Comparison of ENCODE assay signal across 24 mouse cellular contexts in the genomic region with DNA sequence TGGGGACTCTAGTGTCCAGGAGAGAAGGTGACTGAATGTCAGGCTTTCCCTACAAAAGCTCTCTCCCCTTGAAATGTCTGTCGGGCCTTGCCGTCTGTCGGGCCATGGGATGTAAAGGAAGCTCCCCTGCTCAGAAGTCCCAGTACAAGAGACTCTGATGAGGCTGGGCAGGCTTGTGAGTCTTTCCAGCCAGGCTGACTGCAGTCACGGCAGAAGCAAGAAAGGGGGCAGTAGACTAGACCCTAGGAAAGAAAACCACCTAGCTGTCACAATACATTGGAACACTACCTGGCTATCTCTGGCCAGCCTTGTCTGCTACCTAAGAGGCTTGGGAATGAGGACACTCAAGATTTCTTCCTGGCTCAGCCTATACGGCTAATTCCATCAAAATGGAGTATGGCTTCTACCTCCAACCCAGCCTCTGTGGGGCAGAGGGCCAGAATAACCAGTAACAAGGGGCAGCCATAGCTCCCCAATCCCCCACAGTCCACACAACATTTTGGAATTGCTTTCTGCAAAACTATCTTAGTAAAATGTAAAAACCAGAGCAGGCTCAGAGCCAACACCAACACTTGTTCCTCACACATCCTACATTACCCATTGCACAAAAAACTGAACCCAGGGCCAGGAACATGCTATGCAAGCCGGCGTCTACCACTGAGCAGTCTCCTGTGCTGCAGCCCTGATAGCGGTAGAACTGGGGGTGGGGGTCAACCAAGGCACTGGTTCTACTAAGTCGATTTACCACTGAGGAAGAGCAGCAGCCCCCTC. TPM values are rescaled to one million over a fixed set of nuclear protein-coding genes. Genes with fewer than 3 reads are reported as not detected.
A peak's percentile ranks its signal among the peaks of the same experiment; 100 is the strongest.
DNase-seq lines count a peak whose midpoint lies in the region; ATAC-seq and TF ChIP-seq lines count a peak whose summit lies in the region.
"Had no signal": no experiment of that assay in that cellular context is flagged by ENCODE, and none has a peak within 500 bp of the region (broad histone marks: within the 10 kb centered on the region; RNA-seq: fewer than 3 reads in every experiment).

No protein-coding gene starts in this region.

- no peak overlapping the region for H3K4me3 ChIP-seq in layer of hippocampus, adult 2 months
- no peak overlapping the region for H3K4me3 ChIP-seq in midbrain, embryonic 10.5 days
- H3K4me3 ChIP-seq in midbrain, embryonic 14.5 days (replicated peaks; ENCODE audit: low read depth, low read length) = no peak overlapping the region
- H3K4me3 ChIP-seq: erythroblast, embryonic 14.5 days; liver, embryonic 12.5 days had no signal

- no peak overlapping the region for H3K9ac ChIP-seq in midbrain, embryonic 14.5 days (replicated peaks; ENCODE audit: low read length)
- H3K9ac ChIP-seq: liver, embryonic 12.5 days had no signal

- WGBS in midbrain, embryonic 10.5 days = 79% methylated on average over 9 of the region's 9 CpGs
- 84% methylated on average over 9 of the region's 9 CpGs for WGBS in midbrain, embryonic 14.5 days

- no peaks in the 10 kb centered on the region for H3K27me3 ChIP-seq in midbrain, embryonic 10.5 days (ENCODE audit: low read depth, poor library complexity, severe bottlenecking)
- H3K27me3 ChIP-seq in midbrain, embryonic 14.5 days (ENCODE audit: control insufficient read depth, insufficient read depth, low read length) = no peaks in the 10 kb centered on the region
- H3K27me3 ChIP-seq: liver, embryonic 12.5 days had no signal

- TF ChIP-seq CTCF in layer of hippocampus, adult 2 months (conservative IDR thresholded peaks at IDR 0.05) = peak; percentile 33

- no peaks in the 10 kb centered on the region for H3K9me3 ChIP-seq in midbrain, embryonic 10.5 days (replicated peaks)
- H3K9me3 ChIP-seq in midbrain, embryonic 14.5 days (ENCODE audit: control insufficient read depth, low read length) = no peaks in the 10 kb centered on the region
- H3K9me3 ChIP-seq: G1E; liver, embryonic 12.5 days had no signal

- no peaks in the 10 kb centered on the region for H3K36me3 ChIP-seq in midbrain, embryonic 10.5 days
- H3K36me3 ChIP-seq in midbrain, embryonic 14.5 days (ENCODE audit: control insufficient read depth, insufficient read depth, low read length) = no peaks in the 10 kb centered on the region
- H3K36me3 ChIP-seq: G1E; liver, embryonic 12.5 days had no signal

- no peak for ATAC-seq in midbrain, embryonic 14.5 days (ENCODE audit: low FRiP score, low TSS enrichment)
- ATAC-seq in erythroblast, adult 5-6 weeks (replicated peaks; ENCODE audit: low FRiP score, poor library complexity, severe bottlenecking) = no peak
- ATAC-seq: forebrain, embryonic 16.5 days; hindbrain, embryonic 16.5 days; liver, embryonic 12.5 days had no signal

- peaks cover 91% of the 10 kb centered on the region for H3K4me1 ChIP-seq in midbrain, embryonic 10.5 days
- H3K4me1 ChIP-seq in midbrain, embryonic 14.5 days (ENCODE audit: control insufficient read depth, insufficient read depth, low read length) = no peaks in the 10 kb centered on the region

- H3K27ac ChIP-seq in layer of hippocampus, adult 2 months = no peak overlapping the region
- peak overlapping the region; percentile 46 for H3K27ac ChIP-seq in midbrain, embryonic 10.5 days (replicated peaks)
- H3K27ac ChIP-seq in midbrain, embryonic 14.5 days (replicated peaks; ENCODE audit: low read depth, low read length) = no peak overlapping the region
- H3K27ac ChIP-seq: liver, embryonic 12.5 days; stomach, postnatal 0 days had no signal

- H3K4me2 ChIP-seq in midbrain, embryonic 14.5 days (ENCODE audit: low read length) = no peak overlapping the region
- H3K4me2 ChIP-seq: liver, embryonic 12.5 days had no signal

- DNase-seq in frontal cortex, adult 2 months (ENCODE audit: extremely low spot score in 1 of 2, low spot score in 1 of 2) = peak; percentile 20 to 45
- no peak for DNase-seq in frontal cortex, postnatal 14 days (ENCODE audit: low spot score in 2 of 2)
- peak in 1 of 2 experiments; percentile 22 for DNase-seq in layer of hippocampus, adult 2 months (ENCODE audit: low spot score in 2 of 2)
- DNase-seq in layer of hippocampus, adult 8-10 months (ENCODE audit: low spot score in 2 of 2) = no peak
- no peak for DNase-seq in midbrain, embryonic 10.5 days (ENCODE audit: low spot score)
- DNase-seq in midbrain, embryonic 14.5 days = no peak
- DNase-seq in brain, adult 2 months (ENCODE audit: low read depth, low spot score) = peak; percentile 57
- DNase-seq: adrenal gland, adult 2 months; cerebellum, postnatal 36 days; gastrocnemius, postnatal 25 days; heart, postnatal 14 days; kidney, adult 2 months; kidney, postnatal 36 days; thymus, postnatal 14 days had no signal

RNA-seq across cellular contexts. Expression of gene C130032M10Rik, which starts 19.4 kb away (rescaled TPM):
- polyA plus RNA-seq in frontal cortex, adult 2 months (2012; rRNA removed) = 0.17 TPM in 1 of 2 replicates, not detected in the other
- not detected for total RNA-seq in layer of hippocampus, adult 2 months (2021)
- total RNA-seq in layer of hippocampus, adult 8-10 months (2022) = not detected
- polyA plus RNA-seq in midbrain, embryonic 10.5 days (2016; fragmentation: Nextera tagmentation; extraction: Ambion mirVana) = 0.91 and 0.98 TPM in 2 replicates
- not detected in 2 replicates for polyA plus RNA-seq in midbrain, embryonic 14.5 days (2014; fragmentation: Nextera tagmentation; extraction: Ambion mirVana)
- total RNA-seq in erythroblast, adult 5-6 weeks (2015; ENCODE audit: low replicate concordance) = not detected in 2 replicates
- total RNA-seq in erythroblast, adult 5-6 weeks (2017; ENCODE audit: low replicate concordance) = not detected in 2 replicates
- total RNA-seq: G1E; gastrocnemius, postnatal 25 days; heart, adult 8-10 months; heart, postnatal 14 days; megakaryocyte progenitor cell, adult 5-6 weeks; midbrain, postnatal 0 days had no signal
- polyA plus RNA-seq: adrenal gland, adult 2 months; erythroblast, embryonic 14.5 days; forebrain, embryonic 16.5 days; G1E; hindbrain, embryonic 16.5 days; kidney, adult 2 months; midbrain, postnatal 0 days; stomach, postnatal 0 days had no signal

RNA-seq across cellular contexts. Expression of gene Trim71, which starts 29.2 kb away (rescaled TPM):
- 0.13 and 0.26 TPM in 2 replicates for polyA plus RNA-seq in frontal cortex, adult 2 months (2012; rRNA removed)
- total RNA-seq in layer of hippocampus, adult 2 months (2021) = 1 to 10 TPM; 1.3 to 1.4 TPM
- total RNA-seq in layer of hippocampus, adult 8-10 months (2022) = 1 to 10 TPM; 1.3 to 1.9 (median 1.6) TPM
- 4.3 and 6.8 TPM in 2 replicates for polyA plus RNA-seq in midbrain, embryonic 10.5 days (2016; fragmentation: Nextera tagmentation; extraction: Ambion mirVana)
- 0.15 and 0.16 TPM in 2 replicates for polyA plus RNA-seq in midbrain, embryonic 14.5 days (2014; fragmentation: Nextera tagmentation; extraction: Ambion mirVana)
- not detected in 2 replicates for total RNA-seq in erythroblast, adult 5-6 weeks (2015; ENCODE audit: low replicate concordance)
- total RNA-seq in erythroblast, adult 5-6 weeks (2017; ENCODE audit: low replicate concordance) = not detected in 2 replicates
- total RNA-seq: adrenal gland, adult 2 months; gastrocnemius, postnatal 25 days; heart, adult 8-10 months; heart, postnatal 14 days had no signal
- polyA plus RNA-seq: adrenal gland, adult 2 months; erythroblast, embryonic 14.5 days; G1E had no signal

RNA-seq across cellular contexts. Expression of gene Ccr4, which starts 30.2 kb away (rescaled TPM):
- polyA plus RNA-seq in frontal cortex, adult 2 months (2012; rRNA removed) = not detected in 2 replicates
- total RNA-seq in layer of hippocampus, adult 2 months (2021) = not detected
- not detected for total RNA-seq in layer of hippocampus, adult 8-10 months (2022)
- not detected in 2 replicates for polyA plus RNA-seq in midbrain, embryonic 10.5 days (2016; fragmentation: Nextera tagmentation; extraction: Ambion mirVana)
- not detected in 2 replicates for polyA plus RNA-seq in midbrain, embryonic 14.5 days (2014; fragmentation: Nextera tagmentation; extraction: Ambion mirVana)
- not detected in 2 replicates for total RNA-seq in erythroblast, adult 5-6 weeks (2015; ENCODE audit: low replicate concordance)
- not detected in 2 replicates for total RNA-seq in erythroblast, adult 5-6 weeks (2017; ENCODE audit: low replicate concordance)
- total RNA-seq: adrenal gland, adult 2 months; G1E; gastrocnemius, postnatal 25 days; heart, adult 8-10 months; megakaryocyte progenitor cell, adult 5-6 weeks; midbrain, postnatal 0 days had no signal
- polyA plus RNA-seq: adrenal gland, adult 2 months; erythroblast, embryonic 14.5 days; forebrain, embryonic 16.5 days; G1E; hindbrain, embryonic 16.5 days; liver, embryonic 12.5 days; midbrain, postnatal 0 days; stomach, postnatal 0 days had no signal

Comparison
In these comparisons a context has a peak if more than half of its experiments do, and no peak if none do; other contexts are left out.
1. DNase-seq: peak in frontal cortex, adult 2 months (2 of 2) and brain, adult 2 months (single experiment); none in frontal cortex, postnatal 14 days (0 of 2), layer of hippocampus, adult 8-10 months (0 of 2), midbrain, embryonic 10.5 days (single experiment) and midbrain, embryonic 14.5 days (single experiment).